Mouse (Mus musculus): Measurements from ENCODE around the gene Gm3187.
"Not testable (repeated sequence)": the region's sequence is repeated elsewhere in the genome, so short reads cannot be mapped to it uniquely, and the experiment has no call there.

Gene Gm3187

GRCm38 (mm10) chr14:5483907-5484306, at the start of gene Gm3187:
Gene Gm3187, plus strand, starts transcription at chr14:5484207.
- DNase-seq (ENCODE audit: extremely low spot score, low read depth, low spot score) = not testable (repeated sequence)

DNA sequence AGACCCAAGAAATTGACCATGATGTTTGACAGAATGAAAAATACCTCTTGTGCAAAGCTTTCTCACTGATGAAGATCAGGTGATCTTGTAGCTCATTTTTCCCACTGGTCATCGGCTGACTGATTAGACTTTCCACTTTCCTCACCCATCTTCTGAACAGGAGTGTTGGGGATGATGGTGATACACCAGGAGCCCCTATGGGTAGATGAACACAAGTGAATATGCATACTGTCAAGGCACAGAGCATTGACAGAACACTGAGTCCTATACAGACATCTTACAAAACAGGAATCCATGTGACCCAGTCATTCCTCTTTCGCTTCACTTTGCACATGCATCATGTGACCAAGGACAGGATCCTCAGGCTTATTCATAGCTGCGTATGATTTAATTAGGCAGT, 28.6 kb upstream of the Gm3187 start, which contains the start of gene Gm3194:
Gene Gm3194 (minus strand): TSS at position 101 of the 400 bp plus-strand sequence.
- DNase-seq (ENCODE audit: extremely low spot score, low read depth, low spot score) = not testable (repeated sequence)

- DNase-seq (ENCODE audit: extremely low spot score, low read depth, low spot score) = not testable (repeated sequence)
Observed at GRCm38 (mm10) chr14:5460469-5460868, 23.5 kb upstream of the Gm3187 start.

GRCm38 (mm10) chr14:5477730-5478129, 6.3 kb upstream of the Gm3187 start, which contains the start of gene Gm8246:
Gene Gm8246, minus strand, starts transcription at chr14:5477830.
- DNase-seq (ENCODE audit: extremely low spot score, low read depth, low spot score) = not testable (repeated sequence)

GRCm38 (mm10) chr14:5501374-5501773, 17.4 kb downstream of the Gm3187 start, which contains the start of gene Gm3488:
Gene Gm3488, plus strand, starts transcription at chr14:5501674.
- DNase-seq (ENCODE audit: extremely low spot score, low read depth, low spot score) = not testable (repeated sequence)

DNA sequence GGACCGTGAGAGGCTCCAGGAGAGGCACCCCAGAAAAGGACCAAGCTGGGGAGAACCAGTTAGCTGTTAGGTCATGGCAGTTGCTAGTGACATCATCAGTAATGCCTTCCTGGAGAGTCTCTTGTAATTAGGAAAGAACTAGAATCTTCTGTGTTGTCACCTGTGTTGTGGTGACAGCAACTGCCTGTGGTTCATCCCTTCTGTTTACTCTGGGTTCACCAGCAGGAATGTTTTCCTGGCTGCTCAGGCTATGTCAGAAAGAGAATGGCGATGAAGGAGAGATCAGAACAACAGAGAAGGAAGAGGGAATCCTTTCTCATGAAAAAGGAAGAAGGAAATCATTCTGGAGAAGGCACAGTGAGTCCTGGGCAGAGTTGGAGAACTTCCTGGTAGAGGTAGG, 54.2 kb downstream of the Gm3187 start, which contains the start of gene Gm3532:
Gene Gm3532 (plus strand): TSS at position 301 of the 400 bp plus-strand sequence.
- not testable (repeated sequence) for DNase-seq (ENCODE audit: extremely low spot score, low read depth, low spot score)

Measured in hindlimb bud, embryonic 11.5 days (tissue).